Mouse (Mus musculus): ENCODE measurements at regions not wholly inside any gene's neighbourhood (a gene's known extent, or its start where the extent isn't known, plus 50 kb on each side); places are given as distances from the start of the nearest gene placed in this dataset.

DNA sequence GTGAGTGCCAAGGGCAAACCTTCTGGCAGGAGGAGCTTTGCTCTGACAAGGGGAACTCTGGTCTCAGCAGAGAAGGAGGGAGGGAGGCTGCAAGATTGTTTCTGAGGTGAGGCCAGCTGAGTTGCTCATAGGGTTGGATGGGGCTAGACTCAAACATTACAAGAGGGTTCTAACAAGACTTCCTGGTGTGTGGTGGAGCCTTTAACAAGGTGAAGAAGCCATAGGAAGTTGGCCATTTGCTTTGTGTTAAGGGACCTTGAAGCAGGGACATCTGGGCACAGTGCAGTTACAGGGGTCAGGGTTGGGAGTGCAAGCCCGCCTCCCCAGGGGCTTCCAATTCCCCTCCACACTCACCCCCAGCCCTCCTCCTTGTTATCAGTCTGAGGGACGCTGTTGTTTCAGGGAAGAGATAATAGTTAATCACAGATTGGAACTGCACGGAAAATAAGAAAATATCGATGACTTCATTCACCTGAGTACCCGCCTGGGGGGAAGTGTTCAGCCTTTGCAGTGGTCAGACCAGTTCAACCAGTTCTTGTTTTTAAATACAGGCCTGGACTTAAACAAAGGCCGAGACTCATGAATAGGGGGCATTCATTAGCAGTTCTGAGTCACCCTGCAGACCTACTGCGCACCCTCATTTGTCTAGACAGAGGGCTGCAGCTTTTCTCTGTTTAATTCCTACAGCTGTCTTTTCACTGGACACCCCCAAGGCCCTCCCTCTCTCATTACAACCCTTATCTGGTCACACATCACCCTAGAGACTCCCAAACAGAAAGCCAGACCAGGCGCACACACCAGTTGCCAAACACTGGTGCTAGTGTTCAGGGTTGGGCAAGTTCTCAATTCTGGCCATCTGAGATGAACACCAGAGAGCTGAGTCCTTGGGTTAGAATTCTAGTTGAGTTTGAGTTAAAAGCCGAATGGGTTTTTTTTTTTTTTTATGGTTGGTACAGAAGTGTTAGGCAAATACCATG is 139.5 kb downstream of the Bcl2l11 start:
- in situ Hi-C loops (cut with MboI; ENCODE audit: unreplicated experiment in 2 of 2): no loop called here

DNA sequence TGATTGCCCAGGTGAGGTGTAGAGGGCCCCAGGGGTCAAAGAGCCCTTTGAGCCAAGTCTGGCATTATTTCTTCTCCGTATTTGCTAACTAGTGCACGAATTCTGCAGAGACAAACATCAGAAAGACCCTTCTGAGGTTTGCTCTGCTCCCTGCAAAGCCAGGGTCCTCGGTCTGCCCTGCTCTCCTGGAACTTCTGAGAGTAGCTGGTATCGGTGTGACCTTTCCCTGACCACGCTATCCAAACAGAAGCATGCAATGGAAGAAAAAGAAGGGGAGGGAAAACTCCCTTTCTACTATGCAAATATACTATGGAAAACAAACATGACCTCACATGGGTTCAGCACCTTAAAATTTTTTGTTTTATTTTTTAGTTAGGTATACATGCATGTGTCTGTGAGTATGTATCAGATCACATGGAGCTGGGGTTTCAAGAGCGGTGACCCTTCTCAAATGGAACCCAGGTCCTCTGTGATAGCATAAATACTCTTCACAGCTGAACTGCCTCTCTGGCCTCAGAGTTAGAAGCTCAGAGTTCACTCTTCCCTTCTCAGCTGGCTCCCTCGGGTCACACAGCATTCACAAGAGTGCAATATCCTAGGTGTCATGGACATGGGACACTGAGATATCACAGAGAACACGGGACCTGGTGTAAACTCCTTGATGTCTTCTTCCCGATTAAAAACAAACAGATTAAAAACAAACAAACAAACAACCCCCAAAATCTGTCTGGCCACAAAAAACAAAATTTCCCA is 144.7 kb downstream of the Bcl2l11 start:
- in situ Hi-C loops (cut with MboI; ENCODE audit: unreplicated experiment in 2 of 2): no loop called here

DNA sequence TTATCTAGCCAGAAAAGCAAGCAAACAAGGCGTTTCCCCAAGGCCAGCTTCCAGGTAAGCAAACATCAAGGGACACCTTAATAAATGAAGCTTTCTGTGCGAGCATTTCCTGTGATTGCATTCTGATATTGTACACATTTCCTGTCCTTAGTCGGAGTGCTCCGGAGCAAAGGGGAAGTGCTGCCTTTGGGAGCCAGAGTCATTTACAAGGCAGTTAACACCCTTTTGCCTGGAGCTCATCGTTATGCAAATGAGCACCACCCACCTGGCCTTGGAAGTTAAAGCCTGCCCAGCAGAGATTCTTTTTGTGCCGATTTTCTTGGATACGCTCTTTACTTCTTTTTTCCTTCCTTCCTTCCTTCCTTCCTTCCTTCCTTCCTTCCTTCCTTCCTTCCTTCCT is 147.0 kb downstream of the Bcl2l11 start:
- in situ Hi-C loops (cut with MboI; ENCODE audit: unreplicated experiment in 2 of 2): no loop called here

DNA sequence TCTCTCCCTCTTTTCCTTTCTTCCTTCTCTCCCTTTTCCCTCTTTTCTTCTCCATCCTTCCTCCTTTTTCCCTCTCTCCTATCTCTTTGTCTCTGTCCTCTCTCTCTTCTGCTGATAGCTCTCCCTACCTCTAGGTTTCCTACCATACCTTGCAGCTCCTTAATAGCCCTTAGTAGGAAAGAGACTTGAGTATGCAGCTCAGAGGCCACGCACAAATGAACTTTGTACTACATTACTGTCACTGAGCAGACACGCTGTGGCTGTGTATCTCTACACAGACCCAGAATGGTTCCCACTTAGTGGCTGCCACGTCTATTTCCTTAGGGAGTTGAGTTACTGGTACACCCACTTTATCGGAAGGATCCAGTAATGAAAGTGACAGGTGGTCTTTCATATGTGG is 147.5 kb downstream of the Bcl2l11 start:
- in situ Hi-C loops (cut with MboI; ENCODE audit: unreplicated experiment in 2 of 2): no loop called here

DNA sequence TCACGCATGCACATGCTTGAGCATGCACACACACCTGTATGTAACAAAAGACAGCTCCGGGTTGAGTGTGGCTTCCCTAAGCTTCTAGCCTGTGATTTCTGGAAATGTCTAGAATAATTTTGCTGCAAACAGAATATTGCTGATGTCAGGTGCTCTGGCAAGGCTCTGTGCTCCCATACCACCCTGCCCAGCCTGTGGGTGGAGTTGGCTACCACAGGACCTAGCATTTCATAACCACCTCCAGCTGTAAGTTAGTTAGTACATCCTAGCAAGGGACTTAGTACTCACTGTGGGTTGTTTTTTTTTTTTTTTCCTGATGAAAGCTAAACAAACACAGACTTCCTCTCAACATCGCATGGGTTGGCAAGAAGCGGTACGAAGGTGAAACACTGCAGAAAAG is 150.5 kb downstream of the Bcl2l11 start:
- in situ Hi-C loops (cut with MboI; ENCODE audit: unreplicated experiment in 2 of 2): no loop called here

DNA sequence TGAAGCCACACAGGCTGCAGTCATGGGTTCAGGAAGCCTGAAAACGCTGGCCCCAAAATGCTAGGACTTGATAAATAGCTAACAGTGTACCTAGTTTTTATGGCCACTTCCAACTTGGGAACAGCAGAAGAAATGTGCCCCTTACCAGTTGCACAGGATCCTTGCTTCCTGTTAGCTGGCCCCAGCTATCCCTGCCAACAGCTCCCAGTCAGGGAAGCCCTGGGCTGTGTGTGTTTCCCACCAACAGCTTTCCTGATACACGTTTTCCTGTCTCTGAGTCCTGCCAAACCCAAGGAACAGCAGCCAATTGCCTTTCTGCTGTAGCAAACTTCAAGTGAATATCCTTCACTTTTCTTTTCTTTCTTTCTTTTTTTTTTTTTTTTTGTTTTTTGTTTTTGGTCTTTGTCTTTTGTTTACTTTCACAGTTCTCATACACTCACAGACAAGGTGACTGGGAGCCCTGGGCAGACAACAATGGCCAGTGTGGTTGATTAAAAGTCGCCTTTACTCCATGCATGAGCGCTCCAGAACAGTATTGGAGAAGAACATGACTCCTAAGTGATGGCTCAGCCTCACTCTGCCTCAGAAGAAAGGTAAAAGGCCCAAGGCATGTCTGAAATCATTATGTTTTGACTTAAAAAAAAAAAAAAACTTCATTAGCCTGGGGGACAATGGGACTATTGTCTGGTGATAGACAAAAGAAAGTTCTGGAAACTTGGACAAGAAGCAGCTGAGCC is 151.7 kb downstream of the Bcl2l11 start:
- in situ Hi-C loops (cut with MboI; ENCODE audit: unreplicated experiment in 2 of 2): no loop called here

DNA sequence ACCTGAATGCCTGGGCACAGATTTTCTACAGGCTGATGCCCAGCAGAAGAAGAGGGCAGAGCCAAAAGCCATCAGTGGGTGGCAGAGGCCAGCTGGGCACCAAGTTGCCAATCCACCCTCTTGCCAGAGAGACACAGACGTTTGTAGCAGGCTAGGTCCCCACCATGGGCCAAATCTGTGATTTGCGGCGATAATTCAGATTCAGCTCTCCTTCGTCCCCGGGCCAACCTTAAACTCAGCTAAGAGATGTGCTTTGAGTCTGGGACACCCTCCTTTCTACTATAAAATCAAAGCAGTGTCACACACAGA is 152.2 kb downstream of the Bcl2l11 start:
- in situ Hi-C loops (cut with MboI; ENCODE audit: unreplicated experiment in 2 of 2): no loop called here

DNA sequence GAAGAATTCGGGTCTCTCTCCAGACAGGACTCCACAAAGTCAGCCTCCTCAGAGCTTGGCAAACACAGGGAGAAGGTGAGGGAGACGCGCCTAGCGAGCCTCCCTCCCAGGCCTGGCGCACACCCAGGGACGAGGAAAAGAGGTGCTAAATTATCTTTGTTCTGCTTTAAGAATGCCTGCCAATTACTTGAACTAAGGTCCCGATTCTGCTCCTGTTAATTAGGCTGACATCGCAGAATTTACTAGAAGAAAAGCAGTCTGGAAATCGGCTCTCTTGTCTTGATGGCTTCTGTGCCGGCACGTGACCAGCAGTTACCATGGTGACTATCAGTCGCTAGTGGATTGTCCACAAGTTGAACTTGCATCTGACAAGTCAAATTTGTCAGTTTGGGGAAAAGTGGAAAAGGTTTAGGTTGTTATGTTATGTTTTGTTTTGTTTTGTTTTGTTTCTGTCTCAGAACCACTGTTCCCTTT is 152.8 kb downstream of the Bcl2l11 start:
- in situ Hi-C loops (cut with MboI; ENCODE audit: unreplicated experiment in 2 of 2): no loop called here

DNA sequence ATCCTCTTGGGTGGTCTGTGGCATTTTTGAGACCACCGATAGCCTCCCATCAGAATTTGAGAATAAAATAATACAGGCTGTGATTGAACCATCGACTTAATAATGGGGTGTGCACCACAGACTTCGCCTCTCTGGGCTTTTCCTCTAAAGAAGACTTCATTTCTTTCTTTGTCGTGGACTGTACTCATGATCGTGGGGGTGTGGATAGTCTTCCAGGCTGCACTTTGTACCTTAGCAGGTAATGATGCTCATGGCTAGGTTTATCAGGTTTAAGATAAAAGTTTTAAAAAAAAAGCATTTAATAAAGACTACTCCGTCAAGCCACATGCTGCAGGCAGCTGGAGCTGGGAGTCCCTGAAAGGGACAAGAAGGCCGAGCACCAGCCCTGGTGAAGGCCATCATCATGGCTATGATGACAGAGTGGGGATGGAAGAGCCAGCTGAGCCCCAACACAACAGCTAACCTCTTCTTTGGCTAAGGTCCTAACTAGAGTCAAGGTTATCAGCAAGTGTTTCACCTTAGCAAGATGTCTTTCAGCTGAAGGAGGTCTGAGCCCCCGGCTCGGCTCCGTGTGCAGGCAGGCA is 153.4 kb downstream of the Bcl2l11 start:
- in situ Hi-C loops (cut with MboI; ENCODE audit: unreplicated experiment in 2 of 2): no loop called here

DNA sequence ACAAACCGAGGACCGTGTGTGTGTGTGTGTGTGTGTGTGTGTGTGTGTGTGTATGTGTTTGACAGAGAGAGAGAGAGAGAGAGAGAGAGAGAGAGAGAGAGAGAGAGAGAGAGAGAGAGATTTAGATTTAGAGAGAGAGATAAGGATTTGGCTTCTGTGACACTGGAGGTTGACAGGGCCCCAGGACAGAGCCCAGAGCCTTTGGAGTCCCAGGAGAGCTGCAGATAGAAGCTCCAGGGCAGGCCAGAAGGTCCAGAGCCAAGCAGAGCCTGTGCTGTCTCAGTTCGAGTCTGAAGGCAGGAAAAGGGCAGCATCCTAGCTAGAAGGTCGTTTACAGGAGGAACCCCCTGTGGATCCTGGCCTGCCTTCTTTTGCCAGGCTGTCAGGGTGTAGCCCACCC is 156.8 kb downstream of the Bcl2l11 start:
- in situ Hi-C loops (cut with MboI; ENCODE audit: unreplicated experiment in 2 of 2): no loop called here

DNA sequence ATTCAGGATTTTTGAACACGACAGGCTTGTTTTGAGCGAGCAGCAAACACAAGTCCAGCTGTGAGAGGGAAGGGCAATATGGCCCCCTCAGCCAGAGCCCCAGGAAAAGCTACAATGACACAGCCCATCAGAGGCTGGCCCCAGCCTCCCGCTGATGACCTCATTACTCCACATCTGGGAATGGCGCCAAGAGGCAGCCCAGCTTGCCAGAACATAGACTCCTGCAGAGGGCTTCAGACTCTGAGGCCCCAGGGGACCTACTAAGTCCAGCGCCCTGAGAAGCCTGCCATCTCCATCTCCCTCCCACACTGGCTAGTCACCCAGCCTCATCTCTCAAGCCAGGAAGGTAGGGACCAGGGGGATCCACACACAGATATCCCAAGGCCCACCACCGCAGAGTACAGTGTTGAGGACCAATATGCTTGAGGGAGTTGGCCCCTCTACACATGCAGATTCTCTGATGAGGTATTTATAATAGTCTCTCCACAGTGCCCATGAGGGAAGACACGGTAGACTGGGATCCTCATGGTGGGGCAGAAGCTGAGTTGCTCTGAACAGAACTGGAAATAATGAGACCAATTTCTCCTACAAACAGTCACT is 159.1 kb downstream of the Bcl2l11 start:
- in situ Hi-C loops (cut with MboI; ENCODE audit: unreplicated experiment in 2 of 2): no loop called here

DNA sequence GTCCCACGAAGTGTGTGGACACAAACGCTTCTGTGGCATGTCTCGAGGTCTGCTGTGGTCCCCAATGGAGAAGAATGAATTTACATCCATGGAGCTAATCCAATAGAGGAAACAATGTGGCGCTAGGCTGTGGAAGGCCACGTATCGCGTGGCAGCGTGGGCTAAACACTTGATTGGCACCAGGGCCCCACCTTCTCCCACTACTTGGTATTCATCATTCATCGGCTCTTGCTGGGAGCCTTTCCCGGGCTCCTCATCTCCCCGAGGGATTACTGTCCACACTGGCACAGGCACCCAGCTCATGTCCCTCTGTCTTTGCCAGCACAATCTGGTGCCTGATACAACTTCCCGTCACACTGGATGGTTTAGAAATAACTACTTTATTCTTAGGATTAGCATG is 159.6 kb downstream of the Bcl2l11 start:
- in situ Hi-C loops (cut with MboI; ENCODE audit: unreplicated experiment in 2 of 2): no loop called here

DNA sequence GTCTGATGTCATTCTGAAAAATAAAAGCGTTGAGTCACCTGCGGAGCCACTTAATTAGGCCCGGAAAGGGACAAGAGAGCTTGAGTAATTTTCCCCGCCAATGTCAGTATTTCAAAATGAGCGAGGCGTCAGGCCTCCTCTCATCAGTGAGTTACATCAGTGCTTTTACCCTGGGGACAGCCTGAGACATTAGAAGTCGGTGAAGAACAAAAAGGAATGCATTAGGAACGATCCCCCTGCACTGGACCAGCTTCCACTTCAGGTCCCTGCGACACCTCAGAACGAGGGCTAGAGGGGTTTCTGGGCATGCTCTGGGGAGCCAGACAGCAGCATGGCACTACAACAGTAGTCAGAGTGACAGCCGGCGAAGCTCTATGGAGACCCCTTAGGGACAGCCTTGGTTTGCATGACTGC is 162.3 kb downstream of the Bcl2l11 start:
- in situ Hi-C loops (cut with MboI; ENCODE audit: unreplicated experiment in 2 of 2): no loop called here

DNA sequence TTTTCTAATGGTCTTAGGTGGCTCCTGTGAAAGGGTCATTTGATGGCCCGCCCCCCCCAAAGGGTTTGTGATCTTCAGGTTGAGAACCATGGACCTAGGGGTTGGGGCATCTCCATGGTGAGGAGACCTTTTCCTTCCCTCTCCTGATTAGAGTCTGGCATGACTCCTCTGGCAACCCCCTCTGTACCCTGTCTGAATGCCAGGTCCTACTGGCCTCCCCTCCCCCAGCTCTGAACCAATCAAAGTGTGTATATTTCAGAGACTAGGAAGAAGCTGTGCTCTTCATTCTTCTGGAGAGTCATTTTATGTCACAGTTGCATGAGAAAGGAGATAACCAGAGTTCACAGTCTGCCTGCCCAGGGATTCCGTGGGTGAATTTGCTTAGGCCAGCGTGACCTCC is 164.8 kb downstream of the Bcl2l11 start:
- in situ Hi-C loops (cut with MboI; ENCODE audit: unreplicated experiment in 2 of 2): loop anchor here (5.0 to 10.0 kb wide), 2 partner anchors 136 to 158 kb away; no protein-coding TSS in a partner anchor

DNA sequence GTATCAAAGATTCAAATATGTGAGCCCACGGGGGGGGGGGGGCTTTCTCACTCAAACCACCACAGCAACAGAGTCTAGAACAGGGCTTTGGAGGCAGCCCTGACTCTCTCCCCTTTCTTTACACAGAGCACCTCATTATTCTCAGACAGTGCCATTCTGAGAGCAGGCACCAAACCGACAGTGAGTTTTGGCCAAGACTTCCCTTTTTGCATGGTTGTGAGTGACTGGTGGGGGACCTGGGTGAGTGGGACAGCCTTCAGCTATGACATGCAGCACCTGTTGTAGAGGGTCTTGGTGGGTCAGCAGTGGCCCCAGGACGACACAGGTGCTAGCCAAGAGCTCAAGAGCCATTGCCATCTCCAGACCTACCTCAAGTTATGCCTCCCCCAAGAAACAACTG is 168.8 kb downstream of the Bcl2l11 start:
- in situ Hi-C loops (cut with MboI; ENCODE audit: unreplicated experiment in 2 of 2): loop anchor here (5.0 to 10.0 kb wide), 3 partner anchors 98 to 162 kb away; no protein-coding TSS in a partner anchor

DNA sequence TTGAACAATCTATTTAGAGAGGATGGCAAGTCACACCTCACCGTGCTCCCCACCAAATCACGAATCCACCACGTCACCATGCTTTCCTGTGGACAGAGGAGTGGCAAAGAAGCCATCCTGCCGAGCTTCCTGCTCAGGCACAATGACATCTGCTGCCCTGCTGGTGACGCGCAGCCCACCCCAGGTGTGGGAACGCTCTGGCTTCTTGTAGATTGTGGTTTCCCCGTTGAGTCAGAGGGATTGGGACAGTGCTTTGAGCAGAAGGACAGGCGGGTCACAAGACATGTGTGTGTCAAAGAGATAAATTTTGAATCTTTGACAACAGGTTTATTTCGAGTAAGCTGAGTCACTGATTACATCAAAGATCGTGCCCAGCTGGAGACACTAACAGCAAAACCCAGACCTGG is 169.2 kb downstream of the Bcl2l11 start:
- in situ Hi-C loops (cut with MboI; ENCODE audit: unreplicated experiment in 2 of 2): loop anchor here in 1 of 2 experiments (5.0 to 10.0 kb wide), 2 partner anchors 97 to 140 kb away; no protein-coding TSS in a partner anchor

DNA sequence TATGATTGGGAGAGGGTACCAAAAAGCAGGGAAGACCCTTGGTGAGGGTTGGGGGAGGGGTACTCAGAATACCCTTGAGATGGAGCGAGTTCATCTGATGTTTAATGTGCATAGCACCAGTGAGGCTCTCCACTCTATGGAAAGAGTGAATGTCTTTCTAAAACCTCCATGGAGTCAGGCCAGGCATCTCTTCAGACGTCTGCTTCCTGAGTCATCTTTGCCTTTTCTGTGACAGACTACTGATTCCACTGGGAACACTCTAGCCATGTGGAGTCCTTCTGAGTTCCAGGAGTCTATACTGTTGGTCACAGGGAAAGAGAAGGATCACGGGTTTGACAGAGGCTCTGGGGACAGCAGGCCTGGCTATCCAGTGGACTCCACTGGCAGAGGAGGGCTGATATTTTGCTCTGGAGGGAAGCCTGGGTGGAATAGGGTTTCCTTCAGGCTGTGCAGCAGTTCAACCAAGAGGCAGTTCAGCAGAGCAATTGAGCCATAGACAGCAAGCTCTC is 169.9 kb downstream of the Bcl2l11 start:
- in situ Hi-C loops (cut with MboI; ENCODE audit: unreplicated experiment in 2 of 2): loop anchor here in 1 of 2 experiments (5.0 to 10.0 kb wide), 2 partner anchors 97 to 141 kb away; no protein-coding TSS in a partner anchor

DNA sequence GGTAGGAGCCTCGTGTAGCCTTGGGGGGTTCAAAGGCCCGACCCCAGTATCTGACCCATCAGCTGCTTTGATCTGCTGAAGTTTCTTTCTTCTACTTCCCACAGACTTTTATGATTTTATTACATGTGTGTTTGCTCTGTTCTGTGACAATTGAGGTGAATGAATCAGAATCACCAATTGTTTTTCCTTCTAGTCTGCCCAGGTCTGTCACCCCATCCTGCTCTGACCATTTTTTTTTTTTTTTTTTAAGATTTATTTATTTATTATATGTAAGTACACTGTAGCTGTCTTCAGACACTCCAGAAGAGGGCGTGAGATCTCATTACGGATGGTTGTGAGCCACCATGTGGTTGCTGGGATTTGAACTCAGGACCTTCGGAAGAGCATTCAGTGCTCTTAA is 170.6 kb downstream of the Bcl2l11 start:
- in situ Hi-C loops (cut with MboI; ENCODE audit: unreplicated experiment in 2 of 2): loop anchor here in 1 of 2 experiments (5.0 to 10.0 kb wide), 2 partner anchors 96 to 142 kb away; no protein-coding TSS in a partner anchor

DNA sequence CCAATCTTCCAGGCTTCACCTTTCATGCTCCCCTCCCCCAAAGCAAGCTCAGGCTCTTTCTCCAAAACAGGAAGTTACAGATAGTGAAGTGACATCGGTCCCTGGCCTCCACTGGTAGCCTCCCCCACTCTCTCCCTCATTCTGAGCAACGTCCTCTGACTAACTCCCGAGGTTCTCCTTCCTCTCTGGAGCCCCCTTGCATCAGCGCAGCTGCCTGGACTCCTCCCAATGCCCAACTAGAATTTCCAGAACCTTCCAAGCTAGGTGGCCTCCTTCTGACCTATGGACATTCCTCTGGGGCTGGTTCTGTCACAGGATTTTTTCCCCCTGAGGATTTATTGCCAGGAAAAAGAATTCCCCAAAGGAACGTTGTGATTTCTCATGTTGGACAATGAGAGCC is 171.1 kb downstream of the Bcl2l11 start:
- in situ Hi-C loops (cut with MboI; ENCODE audit: unreplicated experiment in 2 of 2): loop anchor here in 1 of 2 experiments (5.0 to 10.0 kb wide), 2 partner anchors 95 to 142 kb away; no protein-coding TSS in a partner anchor
